Mouse (Mus musculus) gastrocnemius, adult 18-20 months (tissue): ENCODE data around the gene Ifitm6. TPM values are rescaled to one million over a fixed set of nuclear protein-coding genes. Genes with fewer than 3 reads are reported as not detected.
"Not testable (repeated sequence)": the region's sequence is repeated elsewhere in the genome, so short reads cannot be mapped to it uniquely, and the experiment has no call there.

ENCODE experiments used
- DNase-seq: peaks from one replicate; pipeline ENCODE4 v3.0.0; 2021; ENCODE audit warnings: low spot score
- total RNA-seq, 2 experiments: library from RNA; stranded (reverse); gene quantifications; 2 replicates each; pipeline ENCODE4 v1.2.3; 2021

The Ifitm6 gene
- total RNA-seq, 2 experiments from 2014 or later = not detected

GRCm38 (mm10) chr7:140973396-140974165, 44.1 kb downstream of the Ifitm6 start:
- DNase-seq = no peak

- no peak for DNase-seq
Observed at GRCm38 (mm10) chr7:140971479-140972171, 46.1 kb downstream of the Ifitm6 start.

- DNase-seq = no peak
Observed at GRCm38 (mm10) chr7:140970931-140971330, 46.8 kb downstream of the Ifitm6 start.

GRCm38 (mm10) chr7:140968710-140969109, 49.0 kb downstream of the Ifitm6 start:
- not testable (repeated sequence) for DNase-seq

GRCm38 (mm10) chr7:140967862-140968591, 49.7 kb downstream of the Ifitm6 start:
- DNase-seq = no peak

GRCm38 (mm10) chr7:140966921-140967320, 50.8 kb downstream of the Ifitm6 start, which contains the start of gene Ifitm1:
TSS of gene Ifitm1 (plus strand) at chr7:140967221.
- DNase-seq = no peak

Other genes with a start within 250 kb of the Ifitm6 start
- not detected for gene Syce1, start 230.1 kb downstream of the Ifitm6 start, total RNA-seq
- not detected for gene Zfp941, start 195.7 kb downstream of the Ifitm6 start, total RNA-seq
- gene Urah, start 182.9 kb downstream of the Ifitm6 start, total RNA-seq = not detected
- not detected for gene Scgb1c1, start 172.4 kb downstream of the Ifitm6 start, total RNA-seq
- not detected for gene Odf3, start 170.1 kb downstream of the Ifitm6 start, total RNA-seq
- gene Gm45785, start 161.6 kb downstream of the Ifitm6 start, total RNA-seq = not detected
- 10 to 100 TPM; 11.9 to 13.7 TPM for gene Ric8a, start 161.0 kb downstream of the Ifitm6 start, total RNA-seq
- gene Bet1l, start 160.3 kb downstream of the Ifitm6 start, total RNA-seq = 1 to 10 TPM; 5.0 to 6.1 TPM
- gene Psmd13, start 136.0 kb downstream of the Ifitm6 start, total RNA-seq = 10 to 100 TPM; 83.0 to 87.8 TPM
- gene Sirt3, start 135.6 kb downstream of the Ifitm6 start, total RNA-seq = 10 to 100 TPM; 22.5 to 25.5 TPM
- gene Cox8b, start 117.5 kb downstream of the Ifitm6 start, total RNA-seq = 1,000 to 10,000 TPM; 2,037 to 2,233 TPM
- gene Nlrp6, start 97.0 kb downstream of the Ifitm6 start, total RNA-seq = not detected
- gene Pgghg, start 76.5 kb downstream of the Ifitm6 start, total RNA-seq = 1 to 10 TPM; 2.2 to 3.4 TPM
- not detected for gene Ifitm5, start 67.6 kb downstream of the Ifitm6 start, total RNA-seq
- not detected for gene Gm45717, start 62.0 kb downstream of the Ifitm6 start, total RNA-seq
- gene Ifitm2, start 61.9 kb downstream of the Ifitm6 start, total RNA-seq = 10 to 100 TPM; 44.8 to 64.4 TPM
- gene Ifitm1, start 50.7 kb downstream of the Ifitm6 start, total RNA-seq = 1 to 10 TPM in 1 of 2 experiments, under 1 TPM in 1; 0.97 to 1.3 TPM
- gene Ifitm3, start 7.2 kb downstream of the Ifitm6 start, total RNA-seq = 10 to 100 TPM; 32.8 to 49.0 TPM
- gene Gm17387, start 11.2 kb upstream of the Ifitm6 start, total RNA-seq = not detected
- gene B4galnt4, start 43.2 kb upstream of the Ifitm6 start, total RNA-seq = not detected
- gene Pkp3, start 60.3 kb upstream of the Ifitm6 start, total RNA-seq = not detected
- 1 to 10 TPM; 1.1 to 2.9 TPM for gene Sigirr, start 82.6 kb upstream of the Ifitm6 start, total RNA-seq
- gene Ano9, start 99.9 kb upstream of the Ifitm6 start, total RNA-seq = not detected
- gene Ptdss2, start 104.5 kb upstream of the Ifitm6 start, total RNA-seq = 10 to 100 TPM; 20.2 to 21.1 TPM
- gene Rnh1, start 154.9 kb upstream of the Ifitm6 start, total RNA-seq = 10 to 100 TPM; 49.3 to 52.9 TPM
- 100 to 1,000 TPM; 109 to 117 TPM for gene Hras, start 176.1 kb upstream of the Ifitm6 start, total RNA-seq
- gene Lrrc56, start 176.2 kb upstream of the Ifitm6 start, total RNA-seq = 1 to 10 TPM; 1.6 to 1.7 TPM
- gene Lmntd2, start 196.2 kb upstream of the Ifitm6 start, total RNA-seq = not detected
- under 1 TPM; 0.24 to 0.48 TPM for gene Rassf7, start 197.9 kb upstream of the Ifitm6 start, total RNA-seq
- gene Phrf1, start 210.9 kb upstream of the Ifitm6 start, total RNA-seq = 10 to 100 TPM; 19.5 to 24.8 TPM
- 1 to 10 TPM in 1 of 2 experiments, under 1 TPM in 1; 0.25 to 1.4 TPM for gene Irf7, start 248.6 kb upstream of the Ifitm6 start, total RNA-seq